In the genomic region with DNA sequence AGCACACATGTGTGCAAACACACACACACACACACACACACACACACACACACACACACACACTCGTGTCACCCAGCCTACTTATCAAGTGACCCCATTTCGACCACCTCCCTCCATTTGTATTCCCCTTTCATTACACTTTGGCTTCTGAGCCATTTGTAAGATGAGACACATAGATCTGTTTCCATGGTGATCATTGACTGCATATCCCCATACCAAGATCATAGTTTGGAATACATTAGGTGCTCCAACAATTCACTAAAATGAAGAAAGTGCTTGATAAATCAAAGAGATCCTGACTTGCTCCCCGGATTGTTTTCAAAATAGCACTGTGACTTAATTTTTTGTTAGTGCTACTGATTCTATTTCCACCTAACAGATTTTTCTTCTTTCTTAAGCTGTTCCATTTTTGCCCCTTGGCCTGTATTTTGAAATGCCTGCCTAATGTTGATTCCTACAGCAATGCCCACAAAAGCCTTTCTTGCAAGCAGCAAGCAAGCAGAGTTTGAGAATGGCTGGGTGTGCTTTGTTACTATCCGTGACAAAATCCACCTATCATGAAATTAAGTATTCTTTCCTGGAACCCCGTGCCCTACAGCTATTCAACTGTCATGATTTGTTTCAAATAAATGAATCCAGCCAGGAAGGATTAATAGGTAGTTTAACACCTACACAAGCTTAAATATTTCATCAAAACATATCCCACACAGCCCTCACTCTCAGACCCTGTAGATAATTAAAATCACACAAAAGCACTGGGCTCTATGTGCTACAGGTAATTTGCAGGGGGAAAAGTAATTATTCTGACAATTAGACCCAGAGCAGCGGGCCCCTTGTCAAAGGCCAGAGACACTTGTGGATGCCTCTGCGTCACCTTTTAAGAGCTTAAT, we compare ENCODE assay signal across 16 mouse cellular contexts.
DNase-seq lines count a peak whose midpoint lies in the region; ATAC-seq and TF ChIP-seq lines count a peak whose summit lies in the region.
"Had no signal": no experiment of that assay in that cellular context is flagged by ENCODE, and none has a peak within 500 bp of the region (broad histone marks: within the 10 kb centered on the region; RNA-seq: fewer than 3 reads in every experiment).

No protein-coding gene starts in this region.

- H3K27me3 ChIP-seq in hindbrain, embryonic 10.5 days (ENCODE audit: insufficient read depth, poor library complexity, severe bottlenecking): no peaks in the 10 kb centered on the region
- no peaks in the 10 kb centered on the region for H3K27me3 ChIP-seq in midbrain, embryonic 11.5 days (ENCODE audit: control insufficient read depth, insufficient read depth, low read length)
- H3K27me3 ChIP-seq: limb, embryonic 15.5 days had no signal

- 60% methylated on average over 7 of the region's 7 CpGs for WGBS in hindbrain, embryonic 10.5 days
- WGBS in midbrain, embryonic 11.5 days: 43% methylated on average over 7 of the region's 7 CpGs

- peaks cover 5% of the 10 kb centered on the region for H3K36me3 ChIP-seq in hindbrain, embryonic 10.5 days
- no peaks in the 10 kb centered on the region for H3K36me3 ChIP-seq in midbrain, embryonic 11.5 days (ENCODE audit: control insufficient read depth, insufficient read depth, low read length)
- H3K36me3 ChIP-seq: limb, embryonic 15.5 days had no signal

- TF ChIP-seq CTCF in layer of hippocampus, adult 2 months (conservative IDR thresholded peaks at IDR 0.05): no peak

- H3K27ac ChIP-seq in layer of hippocampus, adult 2 months: peak overlapping the region; percentile 46; the same call in 1 of the 2 replicates
- peak overlapping the region; percentile 88 for H3K27ac ChIP-seq in hindbrain, embryonic 10.5 days
- peak overlapping the region; percentile 91 for H3K27ac ChIP-seq in midbrain, embryonic 11.5 days (ENCODE audit: low read depth, low read length)
- H3K27ac ChIP-seq: kidney, postnatal 0 days; limb, embryonic 15.5 days had no signal

- ATAC-seq in midbrain, embryonic 11.5 days (ENCODE audit: low FRiP score): no peak

- H3K9me3 ChIP-seq in hindbrain, embryonic 10.5 days: peaks cover 12% of the 10 kb centered on the region
- H3K9me3 ChIP-seq in midbrain, embryonic 11.5 days (ENCODE audit: control insufficient read depth, low read length): peaks cover 4% of the 10 kb centered on the region
- H3K9me3 ChIP-seq: limb, embryonic 15.5 days had no signal

- H3K9ac ChIP-seq in midbrain, embryonic 11.5 days (ENCODE audit: low read length): no peak overlapping the region
- H3K9ac ChIP-seq: limb, embryonic 15.5 days had no signal

- DNase-seq in layer of hippocampus, adult 2 months (ENCODE audit: low spot score in 2 of 2): peak in 1 of 2 experiments; percentile 2
- no peak for DNase-seq in layer of hippocampus, postnatal 14 days (ENCODE audit: low spot score in 2 of 2)
- DNase-seq in hindbrain, embryonic 10.5 days (ENCODE audit: low spot score): no peak
- DNase-seq in midbrain, embryonic 11.5 days (ENCODE audit: low spot score, missing footprints): no peak
- DNase-seq in spleen, postnatal 10 days (ENCODE audit: low spot score in 2 of 2): no peak
- no peak for DNase-seq in ovary, postnatal 36 days (ENCODE audit: low spot score)
- no peak for DNase-seq in urinary bladder, postnatal 36 days (ENCODE audit: low spot score in 2 of 2)
- no peak for DNase-seq in spleen, adult 12 weeks (ENCODE audit: low spot score)
- DNase-seq: adrenal gland, postnatal 25 days; cerebellum, postnatal 10 days; layer of hippocampus, adult 9-11 months; lung, adult 2 months; thymus, adult 2 months had no signal

- no peak overlapping the region for H3K4me2 ChIP-seq in midbrain, embryonic 11.5 days
- H3K4me2 ChIP-seq: limb, embryonic 15.5 days had no signal

- H3K4me1 ChIP-seq in hindbrain, embryonic 10.5 days (replicated peaks): peaks cover 36% of the 10 kb centered on the region
- H3K4me1 ChIP-seq in midbrain, embryonic 11.5 days (ENCODE audit: control insufficient read depth, insufficient read depth, low read length): peaks cover 41% of the 10 kb centered on the region

- no peak overlapping the region for H3K4me3 ChIP-seq in layer of hippocampus, adult 2 months
- no peak overlapping the region for H3K4me3 ChIP-seq in hindbrain, embryonic 10.5 days
- H3K4me3 ChIP-seq in midbrain, embryonic 11.5 days (ENCODE audit: low read depth, low read length): no peak overlapping the region
- H3K4me3 ChIP-seq: erythroblast, embryonic 14.5 days; limb, embryonic 15.5 days had no signal
